ENCODE assay signal across 14 mouse cellular contexts in genomic region chr19:60148313-60148965, GRCm38 (mm10).
DNase-seq lines count a peak whose midpoint lies in the region; ATAC-seq lines count a peak whose summit lies in the region.
"Had no signal": no experiment of that assay in that cellular context is flagged by ENCODE, and none has a peak within 500 bp of the region (broad histone marks: within the 10 kb centered on the region; RNA-seq: fewer than 3 reads in every experiment).

No protein-coding gene starts in this region.

- peak overlapping the region; percentile 39 for H3K4me2 ChIP-seq in kidney, embryonic 15.5 days
- peak overlapping the region; percentile 1; the same call in 1 of the 2 replicates for H3K4me2 ChIP-seq in embryonic facial prominence, embryonic 15.5 days (replicated peaks)
- H3K4me2 ChIP-seq in forebrain, embryonic 15.5 days (replicated peaks): 0 out of 2 replicates have a peak overlapping the region, but pooled peaks have one; percentile 10
- H3K4me2 ChIP-seq in limb, embryonic 12.5 days: peak overlapping the region; percentile 19; the same call in 1 of the 2 replicates
- H3K4me2 ChIP-seq: heart, embryonic 11.5 days; lung, embryonic 15.5 days had no signal

- no peak overlapping the region for H3K27ac ChIP-seq in kidney, embryonic 15.5 days
- H3K27ac ChIP-seq in embryonic facial prominence, embryonic 15.5 days (replicated peaks): no peak overlapping the region
- 0 out of 2 replicates have a peak overlapping the region, but pooled peaks have one; percentile 23 for H3K27ac ChIP-seq in forebrain, embryonic 15.5 days (replicated peaks)
- H3K27ac ChIP-seq in limb, embryonic 12.5 days: no peak overlapping the region
- H3K27ac ChIP-seq: lung, embryonic 15.5 days had no signal

- DNase-seq in kidney, adult 18-20 months: no peak
- DNase-seq in gastrocnemius, adult 18-20 months (ENCODE audit: low spot score): no peak
- DNase-seq in ovary, postnatal 10 days (ENCODE audit: low spot score): no peak
- DNase-seq: cerebellum, adult 2 months; gastrocnemius, postnatal 10 days; thymus, postnatal 25 days had no signal

- peaks cover 33% of the 10 kb centered on the region for H3K27me3 ChIP-seq in kidney, embryonic 15.5 days
- H3K27me3 ChIP-seq in embryonic facial prominence, embryonic 15.5 days: peaks cover 22% of the 10 kb centered on the region
- H3K27me3 ChIP-seq in forebrain, embryonic 15.5 days: peaks cover 38% of the 10 kb centered on the region
- peaks cover 64% of the 10 kb centered on the region for H3K27me3 ChIP-seq in limb, embryonic 12.5 days

- H3K9me3 ChIP-seq in kidney, embryonic 15.5 days (replicated peaks): no peaks in the 10 kb centered on the region
- no peaks in the 10 kb centered on the region for H3K9me3 ChIP-seq in embryonic facial prominence, embryonic 15.5 days (replicated peaks)
- no peaks in the 10 kb centered on the region for H3K9me3 ChIP-seq in forebrain, embryonic 15.5 days
- no peaks in the 10 kb centered on the region for H3K9me3 ChIP-seq in limb, embryonic 12.5 days
- H3K9me3 ChIP-seq: lung, embryonic 15.5 days had no signal

- no peaks in the 10 kb centered on the region for H3K36me3 ChIP-seq in kidney, embryonic 15.5 days
- no peaks in the 10 kb centered on the region for H3K36me3 ChIP-seq in embryonic facial prominence, embryonic 15.5 days
- H3K36me3 ChIP-seq in forebrain, embryonic 15.5 days: no peaks in the 10 kb centered on the region
- no peaks in the 10 kb centered on the region for H3K36me3 ChIP-seq in limb, embryonic 12.5 days
- H3K36me3 ChIP-seq: lung, embryonic 15.5 days had no signal

- peak; percentile 81 for ATAC-seq in kidney, embryonic 15.5 days (replicated peaks; ENCODE audit: low FRiP score)
- ATAC-seq in embryonic facial prominence, embryonic 15.5 days (ENCODE audit: insufficient number of reproducible peaks, low FRiP score, low TSS enrichment, low read depth): peak; percentile 58
- ATAC-seq in forebrain, embryonic 15.5 days (replicated peaks): peak; percentile 80
- ATAC-seq in limb, embryonic 12.5 days (ENCODE audit: insufficient number of reproducible peaks, insufficient read depth, low FRiP score, low TSS enrichment, low read depth): no peak
- ATAC-seq: CD4-positive, CD25-positive, alpha-beta regulatory T cell, adult 4 months had no signal

- H3K4me3 ChIP-seq in kidney, embryonic 15.5 days (replicated peaks): no peak overlapping the region
- H3K4me3 ChIP-seq in embryonic facial prominence, embryonic 15.5 days (replicated peaks): no peak overlapping the region
- H3K4me3 ChIP-seq in forebrain, embryonic 15.5 days: no peak overlapping the region
- H3K4me3 ChIP-seq in limb, embryonic 12.5 days (replicated peaks): no peak overlapping the region
- H3K4me3 ChIP-seq: lung, embryonic 15.5 days; myocyte had no signal

- no peak overlapping the region for H3K9ac ChIP-seq in kidney, embryonic 15.5 days
- H3K9ac ChIP-seq in embryonic facial prominence, embryonic 15.5 days: no peak overlapping the region
- H3K9ac ChIP-seq in forebrain, embryonic 15.5 days (replicated peaks): peak overlapping the region; percentile 13; the same call in 1 of the 2 replicates
- no peak overlapping the region for H3K9ac ChIP-seq in limb, embryonic 12.5 days (replicated peaks)
- H3K9ac ChIP-seq: lung, embryonic 15.5 days had no signal

- peaks cover 34% of the 10 kb centered on the region for H3K4me1 ChIP-seq in kidney, embryonic 15.5 days
- H3K4me1 ChIP-seq in embryonic facial prominence, embryonic 15.5 days: peaks cover 16% of the 10 kb centered on the region
- peaks cover 25% of the 10 kb centered on the region for H3K4me1 ChIP-seq in forebrain, embryonic 15.5 days
- H3K4me1 ChIP-seq in limb, embryonic 12.5 days (replicated peaks): peaks cover 33% of the 10 kb centered on the region
- H3K4me1 ChIP-seq: lung, embryonic 15.5 days had no signal

- 13% methylated on average over 8 of the region's 8 CpGs for WGBS in kidney, embryonic 15.5 days
- 31% methylated on average over 8 of the region's 8 CpGs for WGBS in embryonic facial prominence, embryonic 15.5 days
- 8% methylated on average over 8 of the region's 8 CpGs for WGBS in forebrain, embryonic 15.5 days
- 17% methylated on average over 8 of the region's 8 CpGs for WGBS in limb, embryonic 12.5 days
